Mouse (Mus musculus) intestine, embryonic 15.5 days (tissue): ENCODE data around the gene Pde9a. TPM values are rescaled to one million over a fixed set of nuclear protein-coding genes. Genes with fewer than 3 reads are reported as not detected.

Experiments used
- ATAC-seq: fragments of 200-750 bp; cut with Nextera tagmentation; 2 replicates; pipeline ENCODE4 v1.8.0; 2017; ENCODE audit warnings: moderate TSS enrichment, moderate library complexity
- H3K27ac ChIP-seq: fragments of 300-500 bp; sonication (generic); 2 replicates; pipeline ENCODE4 v1.5.1; 2015; ENCODE audit warnings: mild to moderate bottlenecking, inconsistent platforms
- H3K27me3 ChIP-seq: fragments of 300-500 bp; sonication (generic); replicated peaks from 2 replicates; pipeline ENCODE4 v1.6.1; 2015; ENCODE audit warnings: inconsistent platforms
- H3K36me3 ChIP-seq: fragments of 300-500 bp; sonication (generic); 2 replicates; pipeline ENCODE4 v1.6.1; 2015; ENCODE audit warnings: inconsistent platforms
- H3K4me1 ChIP-seq: fragments of 300-500 bp; sonication (generic); replicated peaks from 2 replicates; pipeline ENCODE4 v1.6.1; 2015; ENCODE audit warnings: inconsistent platforms
- H3K4me2 ChIP-seq: fragments of 300-500 bp; sonication (generic); replicated peaks from 2 replicates; pipeline ENCODE4 v1.6.1; 2015; ENCODE audit warnings: mild to moderate bottlenecking, inconsistent platforms
- H3K4me3 ChIP-seq: fragments of 300-500 bp; sonication (generic); replicated peaks from 2 replicates; pipeline ENCODE4 v1.5.1; 2015; ENCODE audit warnings: inconsistent platforms
- H3K9ac ChIP-seq: fragments of 300-500 bp; sonication (generic); 2 replicates; pipeline ENCODE4 v1.6.1; 2015; ENCODE audit warnings: inconsistent platforms
- H3K9me3 ChIP-seq: fragments of 300-500 bp; sonication (generic); 2 replicates; pipeline ENCODE4 v1.6.1; 2016; ENCODE audit warnings: inconsistent platforms
- WGBS: fragments of 180-500 bp; shearing (Covaris S2); methylation state at CpG from one replicate; pipeline ENCODE4 v1.1.7; 2015; 5-methylcytosine and 5-hydroxymethylcytosine counted together
- polyA plus RNA-seq: library from polyadenylated mRNA; unstranded; fragments of >200 nt; fragmentation: Nextera tagmentation; extraction: Ambion mirVana; gene quantifications from 2 replicates; pipeline ENCODE4 v1.2.1, GENCODE M21; 2015

Gene Pde9a
- polyA plus RNA-seq, 1 experiment from 2014 or later, result 55.3 TPM

- H3K4me3 ChIP-seq, result no peak overlapping the region
- H3K27ac ChIP-seq, result peak overlapping the region; percentile 92
- 54% methylated on average over 9 of the region's 9 CpGs for WGBS
- H3K36me3 ChIP-seq, result peaks cover 10% of the 10 kb centered on the region
- H3K4me1 ChIP-seq, result peaks cover 56% of the 10 kb centered on the region
- H3K9ac ChIP-seq, result 0 out of 2 replicates have a peak overlapping the region, but pooled peaks have one; percentile 17
- H3K4me2 ChIP-seq, result no peak overlapping the region
- ATAC-seq, result no peak
- no peaks in the 10 kb centered on the region for H3K27me3 ChIP-seq
- no peaks in the 10 kb centered on the region for H3K9me3 ChIP-seq
These were observed 68.0 kb downstream of the Pde9a start for GRCm38 (mm10) chr17:31454056-31454455.

- Histone ChIP-seq H3K4me2 (no peak overlapping the region), H3K9ac (no peak overlapping the region), H3K36me3 (peaks cover 12% of the 10 kb centered on the region; the same call in 1 of the 2 replicates), H3K27ac (peak overlapping the region; percentile 92), H3K9me3 (no peaks in the 10 kb centered on the region), H3K4me1 (peaks cover 38% of the 10 kb centered on the region), H3K27me3 (no peaks in the 10 kb centered on the region), H3K4me3 (no peak overlapping the region)
- WGBS, result 54% methylated on average over 18 of the region's 18 CpGs
- peak; percentile 39; the same call in 1 of the 2 replicates for ATAC-seq
These were observed 70.9 kb downstream of the Pde9a start for GRCm38 (mm10) chr17:31456723-31457567.

GRCm38 (mm10) chr17:31460416-31460815 lies 74.4 kb downstream of the Pde9a start:
- H3K4me1 ChIP-seq, result peaks cover 21% of the 10 kb centered on the region
- no peak overlapping the region for H3K4me2 ChIP-seq
- WGBS, result 72% methylated on average over 4 of the region's 4 CpGs
- H3K27ac ChIP-seq, result no peak overlapping the region
- H3K4me3 ChIP-seq, result no peak overlapping the region
- H3K36me3 ChIP-seq, result peaks cover 30% of the 10 kb centered on the region
- H3K27me3 ChIP-seq, result no peaks in the 10 kb centered on the region
- no peaks in the 10 kb centered on the region for H3K9me3 ChIP-seq
- H3K9ac ChIP-seq, result no peak overlapping the region
- no peak for ATAC-seq

- no peaks in the 10 kb centered on the region for H3K27me3 ChIP-seq
- ATAC-seq, result no peak
These were observed 76.5 kb downstream of the Pde9a start for GRCm38 (mm10) chr17:31462506-31462905.

GRCm38 (mm10) chr17:31466854-31467253 lies 80.8 kb downstream of the Pde9a start:
- H3K36me3 ChIP-seq, result peaks cover 59% of the 10 kb centered on the region
- WGBS, result 91% methylated on average over 3 of the region's 3 CpGs

More at GRCm38 (mm10) chr17:31462506-31462905, 76.5 kb downstream of the Pde9a start:
- no peak overlapping the region for H3K9ac ChIP-seq
- 0 out of 2 replicates have a peak, but pooled peaks cover 3% of the 10 kb centered on the region for H3K4me1 ChIP-seq
- no peak overlapping the region for H3K27ac ChIP-seq
- peaks cover 42% of the 10 kb centered on the region for H3K36me3 ChIP-seq
- WGBS, result 80% methylated on average over 2 of the region's 2 CpGs
- no peak overlapping the region for H3K4me3 ChIP-seq
- no peak overlapping the region for H3K4me2 ChIP-seq
- H3K9me3 ChIP-seq, result no peaks in the 10 kb centered on the region

GRCm38 (mm10) chr17:31468496-31468895 lies 82.5 kb downstream of the Pde9a start:
- Histone ChIP-seq H3K27ac (no peak overlapping the region), H3K4me3 (no peak overlapping the region), H3K27me3 (no peaks in the 10 kb centered on the region), H3K36me3 (peaks cover 55% of the 10 kb centered on the region), H3K9ac (no peak overlapping the region), H3K9me3 (no peaks in the 10 kb centered on the region), H3K4me1 (no peaks in the 10 kb centered on the region), H3K4me2 (no peak overlapping the region)
- WGBS, result 65% methylated on average over 5 of the region's 5 CpGs
- ATAC-seq, result no peak

More at GRCm38 (mm10) chr17:31466854-31467253, 80.8 kb downstream of the Pde9a start:
- Histone ChIP-seq H3K27me3 (no peaks in the 10 kb centered on the region), H3K4me2 (no peak overlapping the region), H3K4me3 (no peak overlapping the region), H3K9ac (no peak overlapping the region), H3K9me3 (no peaks in the 10 kb centered on the region), H3K27ac (no peak overlapping the region), H3K4me1 (no peaks in the 10 kb centered on the region)
- no peak for ATAC-seq

GRCm38 (mm10) chr17:31470766-31471418 lies 84.9 kb downstream of the Pde9a start:
- no peak for ATAC-seq
- H3K9ac ChIP-seq, result no peak overlapping the region
- H3K4me3 ChIP-seq, result no peak overlapping the region
- no peaks in the 10 kb centered on the region for H3K4me1 ChIP-seq
- H3K27ac ChIP-seq, result no peak overlapping the region
- WGBS, result 87% methylated on average over 5 of the region's 5 CpGs
- no peak overlapping the region for H3K4me2 ChIP-seq
- peaks cover 56% of the 10 kb centered on the region for H3K36me3 ChIP-seq
- H3K9me3 ChIP-seq, result no peaks in the 10 kb centered on the region
- H3K27me3 ChIP-seq, result no peaks in the 10 kb centered on the region

GRCm38 (mm10) chr17:31474388-31474787 lies 88.4 kb downstream of the Pde9a start:
- Histone ChIP-seq H3K4me1 (peaks cover 9% of the 10 kb centered on the region), H3K36me3 (peaks cover 33% of the 10 kb centered on the region), H3K4me3 (no peak overlapping the region), H3K27ac (no peak overlapping the region), H3K9ac (no peak overlapping the region), H3K4me2 (no peak overlapping the region), H3K9me3 (no peaks in the 10 kb centered on the region), H3K27me3 (no peaks in the 10 kb centered on the region)
- WGBS, result 83% methylated on average over 6 of the region's 6 CpGs
- no peak for ATAC-seq

- ATAC-seq, result no peak
- 65% methylated on average over 7 of the region's 7 CpGs for WGBS
- no peak overlapping the region for H3K4me3 ChIP-seq
- H3K27me3 ChIP-seq, result no peaks in the 10 kb centered on the region
- no peak overlapping the region for H3K27ac ChIP-seq
- H3K9me3 ChIP-seq, result no peaks in the 10 kb centered on the region
- H3K36me3 ChIP-seq, result peaks cover 10% of the 10 kb centered on the region; the same call in 1 of the 2 replicates
- H3K4me1 ChIP-seq, result peaks cover 22% of the 10 kb centered on the region
- no peak overlapping the region for H3K4me2 ChIP-seq
- no peak overlapping the region for H3K9ac ChIP-seq
These were observed 92.6 kb downstream of the Pde9a start for GRCm38 (mm10) chr17:31478606-31479005.

GRCm38 (mm10) chr17:31479108-31479844 lies 93.3 kb downstream of the Pde9a start:
- H3K4me3 ChIP-seq, result no peak overlapping the region
- no peaks in the 10 kb centered on the region for H3K9me3 ChIP-seq
- H3K9ac ChIP-seq, result no peak overlapping the region
- peak; percentile 70 for ATAC-seq
- H3K4me2 ChIP-seq, result no peak overlapping the region
- no peaks in the 10 kb centered on the region for H3K27me3 ChIP-seq
- H3K27ac ChIP-seq, result 0 out of 2 replicates have a peak overlapping the region, but pooled peaks have one; percentile 22
- WGBS, result 32% methylated on average over 11 of the region's 11 CpGs
- peaks cover 22% of the 10 kb centered on the region for H3K4me1 ChIP-seq
- peaks cover 4% of the 10 kb centered on the region; the same call in 1 of the 2 replicates for H3K36me3 ChIP-seq

GRCm38 (mm10) chr17:31486616-31487198 lies 100.7 kb downstream of the Pde9a start:
- Histone ChIP-seq H3K27ac (no peak overlapping the region), H3K4me1 (peaks cover 15% of the 10 kb centered on the region; the same call in 1 of the 2 replicates), H3K4me3 (no peak overlapping the region), H3K27me3 (no peaks in the 10 kb centered on the region), H3K9ac (no peak overlapping the region), H3K9me3 (no peaks in the 10 kb centered on the region), H3K4me2 (no peak overlapping the region), H3K36me3 (no peaks in the 10 kb centered on the region)
- 76% methylated on average over 10 of the region's 10 CpGs for WGBS
- ATAC-seq, result no peak
